Mouse (Mus musculus) Muller cell, postnatal 12 days (primary cell): ENCODE measurements around the gene Adamts15.
A peak's percentile ranks its signal among the peaks of the same experiment; 100 is the strongest.

Experiments
- DNase-seq: peaks from one replicate; pipeline ENCODE4 v3.0.0-alpha.2; 2015; ENCODE audit errors: inconsistent ontology term

Adamts15 gene

DNA sequence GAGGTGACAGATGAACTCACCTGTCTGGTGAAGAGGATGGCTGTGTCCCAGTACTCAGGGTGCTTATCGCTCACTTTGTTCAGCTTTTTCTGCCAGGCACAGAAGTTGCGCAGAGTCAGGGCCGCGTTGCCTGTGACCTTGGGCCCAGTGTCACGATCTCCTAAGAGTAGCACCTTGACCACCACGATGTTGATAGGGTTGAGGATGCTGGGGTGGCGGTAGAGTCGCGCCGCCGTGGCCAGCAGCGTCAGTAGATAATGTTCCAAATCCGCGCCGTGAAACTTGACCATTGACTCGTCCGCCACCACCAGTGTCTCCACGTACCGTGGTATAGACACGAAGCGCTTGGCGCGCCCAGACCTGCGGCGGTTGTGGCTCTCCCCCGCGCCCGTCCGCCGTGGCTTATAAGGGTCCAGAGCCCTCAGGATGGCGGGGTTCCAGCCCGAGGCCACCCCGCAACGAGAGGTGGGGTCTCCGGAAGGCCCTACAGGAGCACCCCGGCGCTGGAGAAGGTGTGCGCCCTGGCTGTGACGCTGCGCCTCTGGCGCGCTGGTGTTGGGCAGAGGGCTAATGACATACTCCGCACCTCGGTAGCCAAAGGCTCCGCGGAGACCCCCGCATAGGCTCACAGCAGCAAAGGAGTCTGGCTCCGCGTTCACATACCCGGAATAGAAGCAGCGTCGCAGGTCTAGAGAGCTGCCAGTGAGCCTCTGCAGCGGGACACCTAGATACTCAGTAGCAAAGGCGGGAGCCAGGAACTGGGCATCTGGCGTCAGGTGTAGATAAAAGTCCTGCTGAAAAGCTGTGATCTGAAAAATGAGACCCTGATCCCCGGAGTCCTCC is 770 bp downstream of the Adamts15 start:
- DNase-seq: no peak

DNA sequence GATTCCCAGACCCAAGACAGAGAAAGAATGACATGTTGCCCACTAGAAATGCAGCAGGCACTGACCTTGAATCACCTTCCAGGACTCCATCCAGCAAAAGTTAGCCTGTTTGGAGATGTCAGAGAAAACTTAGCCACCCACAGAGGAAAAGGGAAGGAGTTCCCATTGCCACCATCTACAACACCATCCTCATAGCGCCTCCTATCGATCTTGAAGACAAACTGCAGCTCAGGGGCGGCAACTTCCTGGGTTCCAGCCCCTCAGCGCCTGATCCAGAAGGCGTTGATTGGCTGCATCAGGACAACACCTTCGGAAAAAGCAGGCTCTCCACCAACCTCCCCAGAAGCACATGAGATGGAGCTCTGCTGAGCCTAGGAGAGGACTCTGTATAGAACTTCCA is 1.5 kb downstream of the Adamts15 start:
- DNase-seq: no peak

DNA sequence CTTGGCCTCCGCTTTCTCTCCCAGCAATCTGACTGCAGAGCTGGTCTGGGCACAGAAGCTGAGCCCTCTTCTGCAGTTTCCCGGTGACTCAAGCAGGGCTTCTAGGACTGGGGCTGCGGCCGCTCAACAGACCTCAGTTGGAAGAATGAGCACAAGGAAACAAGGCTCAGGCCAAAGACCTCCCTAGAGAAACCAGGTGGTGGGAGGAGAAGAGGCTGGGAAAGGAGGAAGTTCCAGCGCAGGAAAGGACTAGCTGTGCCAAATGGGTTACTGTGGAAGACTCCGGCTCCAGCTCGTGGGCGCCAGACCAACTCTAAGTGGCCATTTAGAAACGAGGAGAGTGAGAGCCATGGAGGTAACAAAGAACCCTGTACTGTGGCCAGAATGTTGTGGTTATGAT is 2.6 kb downstream of the Adamts15 start:
- DNase-seq: no peak

DNA sequence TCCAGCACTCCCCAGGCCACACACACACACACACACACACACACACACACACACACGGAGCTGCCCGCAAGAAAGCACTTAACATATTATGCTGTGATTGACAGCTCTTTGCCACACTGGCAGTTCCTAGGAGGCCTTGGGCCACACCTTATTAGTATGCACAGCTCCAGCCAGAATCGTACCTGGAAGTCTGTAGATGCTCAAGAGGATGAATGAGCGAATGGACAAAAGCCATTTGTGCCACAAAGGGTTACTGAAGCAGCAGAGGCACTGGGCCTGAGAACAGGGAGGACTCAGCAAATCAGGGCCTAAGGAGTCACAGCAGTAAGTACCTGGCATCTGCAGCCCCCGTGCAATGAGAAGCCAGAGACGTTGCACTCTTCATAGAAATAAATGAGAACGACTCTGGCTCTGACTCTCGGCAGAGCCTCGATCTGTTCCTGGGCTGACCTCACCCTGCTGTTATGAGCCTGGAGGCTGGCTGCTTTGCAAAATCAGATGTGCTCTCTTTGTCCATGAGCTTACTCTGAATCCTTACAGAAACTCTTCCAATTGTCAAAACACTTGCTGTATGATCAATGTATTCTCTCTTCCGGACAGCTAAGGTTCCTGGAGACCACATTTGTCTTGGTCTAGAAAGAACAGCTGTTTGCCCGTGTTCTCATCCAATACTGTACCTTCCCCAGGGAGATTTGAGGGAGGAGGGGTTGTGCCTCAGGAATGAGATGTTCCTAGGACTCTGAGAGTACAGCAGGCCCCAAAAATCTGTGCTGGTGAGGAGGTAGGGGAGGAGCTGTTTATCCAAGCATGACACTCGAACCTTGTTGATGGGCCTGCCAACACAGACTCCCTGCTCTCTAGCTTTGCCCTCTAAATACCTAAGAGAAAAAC is 3.5 kb downstream of the Adamts15 start:
- no peak for DNase-seq

DNA sequence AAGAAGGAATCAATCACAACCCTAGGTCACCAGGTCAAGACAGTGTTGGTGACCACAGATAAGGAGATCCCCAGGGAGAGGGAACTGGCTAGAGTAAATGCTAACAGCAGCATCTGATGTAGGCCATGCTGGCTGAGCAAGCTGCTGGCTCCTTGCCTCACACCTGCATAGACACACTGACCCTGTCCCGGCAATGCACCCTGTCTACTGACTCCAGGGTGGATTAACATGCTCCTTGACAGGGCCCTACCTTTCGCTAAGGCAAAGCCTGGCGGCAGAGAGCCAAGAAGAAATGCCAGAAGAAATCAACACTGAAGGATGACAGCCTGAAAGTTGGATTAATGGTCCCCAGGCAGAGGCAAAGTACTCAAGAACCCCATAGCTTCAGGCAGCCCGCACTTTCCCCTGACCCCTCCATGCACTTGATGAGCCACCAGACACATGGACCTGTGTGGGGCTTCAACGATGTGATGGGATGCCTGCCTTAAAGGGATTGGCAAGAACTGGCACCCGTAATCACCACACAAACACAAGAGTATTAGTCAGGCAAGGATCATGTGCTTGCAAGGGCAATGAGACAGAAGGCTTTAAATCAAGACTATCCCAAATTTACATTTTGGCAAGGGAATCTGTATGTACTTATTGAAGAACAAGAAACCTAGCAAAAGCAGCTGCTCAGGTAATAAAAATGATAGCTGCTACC is 5.8 kb downstream of the Adamts15 start:
- no peak for DNase-seq

DNA sequence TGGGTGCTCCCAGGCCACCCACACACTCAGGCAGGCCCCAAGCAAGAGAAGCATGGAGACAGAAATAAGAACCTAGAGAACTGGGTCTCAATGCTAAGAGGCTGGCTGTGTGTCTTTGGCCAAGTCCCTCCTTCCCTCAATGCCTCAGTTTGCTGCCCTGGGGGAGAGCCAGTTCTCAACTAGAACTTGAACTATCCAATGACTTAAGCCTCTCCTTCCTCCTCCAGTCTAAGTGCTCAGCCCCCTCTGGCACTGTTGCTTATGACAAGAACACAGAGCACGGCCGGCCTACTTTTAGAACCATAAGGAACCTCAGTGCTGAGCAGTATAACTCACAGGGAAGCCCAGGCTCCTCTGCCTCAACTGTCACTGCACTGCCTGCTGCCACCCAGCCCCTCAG is 8.0 kb downstream of the Adamts15 start:
- no peak for DNase-seq

DNA sequence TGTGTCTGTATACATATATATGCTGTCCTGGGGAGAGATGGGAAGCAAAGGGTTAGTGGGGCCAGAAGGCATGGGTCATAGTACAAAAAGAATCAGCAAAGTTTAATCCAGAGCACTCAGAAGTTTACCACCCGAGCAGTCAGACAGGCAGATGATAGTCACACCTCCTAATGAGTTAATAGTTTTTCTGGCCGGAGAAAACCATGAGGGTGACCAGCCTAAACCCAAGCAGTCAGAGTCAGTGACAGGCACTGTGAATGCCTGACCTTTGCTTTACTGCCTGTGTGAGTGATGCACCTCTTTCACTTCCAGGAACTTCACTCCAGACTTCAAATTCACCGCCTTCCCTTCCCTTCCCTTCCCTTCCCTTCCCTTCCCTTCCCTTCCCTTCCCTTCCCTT is 8.8 kb downstream of the Adamts15 start:
- no peak for DNase-seq

DNA sequence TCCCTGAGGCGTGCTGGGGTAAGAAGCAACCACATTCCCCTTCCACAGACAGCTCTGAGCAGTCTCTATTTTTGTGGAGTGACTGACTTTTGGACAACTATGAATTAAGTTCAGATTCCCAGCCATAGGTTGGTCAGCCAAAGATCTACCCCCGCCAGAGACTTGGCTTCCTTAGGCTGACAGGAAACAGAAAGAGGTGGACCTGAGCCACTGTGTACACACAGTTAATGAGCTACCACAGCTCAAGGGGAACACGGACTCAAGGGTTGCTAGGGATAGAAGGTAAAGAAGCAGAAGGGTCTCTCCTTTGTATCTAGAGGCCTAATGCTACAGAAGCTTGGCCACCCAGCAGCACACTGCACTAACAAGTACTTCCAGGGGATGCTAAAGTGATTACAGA is 10.1 kb downstream of the Adamts15 start:
- DNase-seq: no peak

DNA sequence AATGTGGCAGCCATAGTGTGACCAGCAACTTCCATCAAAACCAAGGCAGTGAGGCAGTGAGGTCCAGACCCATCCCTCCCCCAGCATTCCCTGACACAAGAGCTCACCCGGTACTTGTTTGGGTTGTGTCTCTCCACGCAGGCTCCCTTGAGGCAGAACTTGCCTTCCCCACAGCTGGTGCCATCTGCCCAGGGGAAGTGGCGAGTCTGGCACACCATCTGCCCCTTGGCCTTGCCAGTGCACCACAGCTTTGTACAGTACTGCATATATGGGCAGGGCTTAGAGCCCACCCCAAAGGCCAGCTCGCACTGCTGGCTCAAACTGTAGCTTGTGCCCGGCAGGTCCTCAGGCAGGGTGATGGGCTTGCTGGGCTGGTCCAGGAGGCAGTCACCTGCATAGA is 11.8 kb downstream of the Adamts15 start:
- DNase-seq: no peak

DNA sequence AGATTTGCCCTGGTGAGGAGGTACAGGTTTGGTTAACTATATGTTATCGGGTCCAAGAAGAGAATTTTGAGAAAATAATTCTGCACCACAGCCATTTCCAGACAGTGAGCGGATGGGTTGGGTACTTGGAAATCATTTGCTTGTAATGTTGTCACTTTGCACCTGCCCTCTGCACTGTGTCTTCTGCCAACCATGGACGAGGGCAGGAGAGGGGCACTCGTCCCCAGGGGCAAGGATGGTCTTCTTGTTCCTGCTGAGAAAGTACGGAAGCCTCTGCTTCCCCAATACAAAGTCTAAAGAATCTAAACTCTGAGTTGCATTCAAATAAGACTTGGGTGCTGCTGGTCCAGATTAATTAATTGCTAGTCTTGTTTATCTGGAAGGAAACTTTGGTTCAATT is 13.3 kb downstream of the Adamts15 start:
- no peak for DNase-seq

DNA sequence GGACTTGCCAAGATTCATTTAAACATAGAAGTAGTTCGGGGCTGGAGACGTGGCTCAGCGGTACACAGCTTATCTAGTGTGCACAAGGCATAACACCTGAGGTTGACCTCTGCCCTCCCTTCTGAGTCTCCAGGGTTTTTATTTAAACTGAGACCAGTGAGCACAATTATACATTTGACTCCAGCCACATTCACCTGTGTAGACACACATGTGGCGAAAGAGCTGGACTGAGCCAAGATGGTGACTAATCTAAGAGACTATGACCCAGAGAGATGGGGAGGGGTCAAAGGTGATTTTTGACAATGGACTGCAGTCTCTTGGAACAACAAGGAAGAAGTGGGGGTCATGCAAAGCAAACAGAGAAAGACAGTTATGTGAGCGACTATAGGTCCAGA is 14.0 kb downstream of the Adamts15 start:
- DNase-seq: no peak

DNA sequence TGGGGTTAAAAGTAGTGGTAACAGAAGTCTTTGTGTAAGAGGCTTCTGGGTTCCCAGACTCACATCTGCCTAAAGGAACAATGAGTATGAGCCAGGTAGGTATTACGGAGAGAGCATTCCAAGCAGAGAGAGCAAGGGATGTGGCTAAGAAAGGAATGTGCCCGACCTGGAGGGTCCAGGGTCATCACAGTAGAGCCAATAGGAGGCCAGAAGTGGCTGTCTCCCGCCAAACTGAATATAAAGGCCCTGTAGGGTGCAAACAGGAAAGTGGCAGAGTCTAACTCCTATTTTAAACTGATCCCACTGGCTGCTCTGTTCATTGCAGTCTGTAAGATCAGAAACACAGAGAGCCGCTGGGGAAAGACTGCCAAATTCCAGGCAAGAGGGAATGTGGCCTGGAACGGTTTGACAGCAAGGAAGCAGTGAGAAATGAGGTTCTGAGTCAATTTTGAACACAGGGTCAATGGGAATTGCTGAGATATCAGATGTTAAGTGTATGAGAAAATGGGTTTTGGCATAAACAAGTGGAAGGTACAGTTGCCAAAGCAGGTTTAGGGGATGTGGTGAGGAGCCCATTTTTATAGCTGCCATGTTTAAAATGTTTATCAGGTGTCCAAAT is 14.5 kb downstream of the Adamts15 start:
- peak; percentile 61 for DNase-seq

DNA sequence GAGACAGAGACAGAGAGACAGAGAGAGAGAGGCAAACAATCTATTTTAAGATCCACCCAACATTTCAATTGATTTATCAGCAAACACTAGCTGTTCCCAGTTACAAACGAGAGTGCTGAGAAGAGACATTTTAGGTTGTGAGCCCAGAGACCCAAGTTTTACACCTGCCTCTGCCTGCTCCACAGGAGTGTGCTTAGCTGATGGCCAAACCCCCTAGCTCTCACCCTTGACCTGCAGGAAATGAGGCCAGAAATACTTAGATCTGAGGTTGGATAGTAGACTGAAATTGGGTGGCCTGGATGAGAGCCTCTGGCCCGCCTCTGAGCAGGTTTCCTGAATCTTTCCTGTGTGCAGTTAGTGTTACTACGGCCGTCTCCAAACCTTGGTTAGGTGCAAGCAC is 15.8 kb downstream of the Adamts15 start:
- DNase-seq: no peak

DNA sequence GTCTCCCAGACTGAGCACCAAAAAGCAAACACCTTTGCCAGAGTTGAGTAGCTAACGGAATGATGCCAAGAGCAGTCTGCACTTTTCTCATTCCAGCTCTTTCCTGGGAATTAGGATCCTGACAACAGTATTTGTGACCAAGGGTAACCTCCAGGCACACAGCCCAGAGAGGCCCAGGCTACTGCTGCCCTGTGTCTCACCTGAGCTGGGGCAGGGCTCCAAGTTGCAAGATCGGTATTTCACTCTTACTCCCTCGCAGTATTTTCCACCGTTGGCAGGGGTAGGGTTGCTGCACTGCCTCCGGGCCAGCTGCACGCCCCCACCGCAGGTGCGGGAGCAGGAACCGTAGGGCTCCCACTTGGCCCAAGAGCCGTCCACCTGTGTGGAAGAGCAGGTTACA is 16.4 kb downstream of the Adamts15 start:
- DNase-seq: no peak

DNA sequence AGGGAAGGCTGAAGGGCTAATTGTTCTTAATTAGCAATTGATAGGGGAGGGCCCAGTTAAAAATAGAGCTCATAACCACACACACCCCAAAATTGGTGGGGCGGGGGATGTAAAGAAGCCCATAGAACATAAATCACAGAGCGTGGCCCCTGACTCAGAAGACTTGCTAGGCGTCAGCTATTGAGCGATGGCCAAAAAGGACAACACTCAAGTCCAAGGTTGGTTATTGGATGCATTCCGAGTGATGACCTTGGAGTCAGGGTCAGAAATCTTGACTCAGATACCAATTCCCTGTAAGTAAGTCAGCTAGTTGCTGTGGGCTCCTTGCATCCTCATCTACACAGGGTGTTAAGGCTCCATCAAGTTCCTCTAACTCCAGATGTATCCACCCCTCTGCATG is 19.0 kb downstream of the Adamts15 start:
- DNase-seq: no peak

DNA sequence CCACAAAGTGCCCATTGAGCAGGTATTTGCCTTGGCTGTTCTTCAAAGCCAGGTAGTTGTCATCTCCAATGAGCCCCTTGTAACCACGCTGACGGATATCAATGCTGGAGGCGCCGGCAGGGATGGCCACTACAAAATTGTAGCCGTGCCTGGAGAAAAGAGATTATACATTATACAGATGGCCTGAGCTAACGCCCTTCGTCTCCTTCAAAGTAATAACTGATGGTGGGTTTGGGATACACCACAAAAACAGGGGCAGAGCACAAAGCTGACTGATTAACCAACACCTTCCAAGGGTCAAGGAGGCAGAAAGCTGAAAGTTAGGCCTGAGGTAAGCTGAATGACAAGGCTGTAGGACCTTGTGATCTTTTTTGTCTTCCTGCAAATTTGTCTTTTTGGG is 19.6 kb downstream of the Adamts15 start:
- no peak for DNase-seq

DNA sequence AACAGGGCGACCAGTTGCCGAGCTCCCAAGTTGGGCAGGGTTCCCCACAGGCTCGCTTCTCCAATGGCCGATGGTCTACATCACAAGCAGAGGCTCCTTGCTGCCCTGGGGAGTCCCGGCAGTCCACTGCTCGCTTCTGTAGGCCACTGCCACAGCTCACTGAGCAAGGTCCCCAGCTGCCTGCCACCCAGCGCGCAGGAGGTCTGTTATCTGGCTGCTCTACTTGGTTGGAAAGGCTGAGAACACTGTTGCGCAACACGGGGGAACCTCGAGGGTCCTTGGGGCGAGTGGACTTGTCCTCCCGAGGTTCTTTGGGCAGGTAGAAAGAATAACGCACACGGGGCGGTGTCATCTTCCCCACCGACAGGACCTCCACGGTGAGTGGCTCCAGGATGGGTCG is 20.1 kb downstream of the Adamts15 start:
- no peak for DNase-seq

DNA sequence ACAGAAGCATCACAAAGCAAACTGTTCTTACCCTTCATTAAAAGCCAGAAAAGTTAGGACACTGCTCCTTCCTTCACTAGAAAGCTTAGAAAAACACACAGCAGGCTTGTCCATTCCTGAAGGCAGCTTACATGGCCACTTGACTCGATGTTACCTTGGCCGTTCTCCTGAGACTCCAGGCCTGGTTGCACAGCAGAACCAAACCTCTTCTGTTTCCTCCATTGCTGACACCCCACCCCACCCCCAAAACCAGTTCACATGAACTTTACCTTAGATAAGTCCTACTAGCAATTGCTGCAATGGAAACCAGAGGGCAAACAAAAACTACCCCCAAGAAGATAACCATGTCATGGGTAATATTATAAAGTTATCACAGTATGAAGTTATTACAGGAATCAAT is 25.1 kb downstream of the Adamts15 start:
- DNase-seq: no peak

DNA sequence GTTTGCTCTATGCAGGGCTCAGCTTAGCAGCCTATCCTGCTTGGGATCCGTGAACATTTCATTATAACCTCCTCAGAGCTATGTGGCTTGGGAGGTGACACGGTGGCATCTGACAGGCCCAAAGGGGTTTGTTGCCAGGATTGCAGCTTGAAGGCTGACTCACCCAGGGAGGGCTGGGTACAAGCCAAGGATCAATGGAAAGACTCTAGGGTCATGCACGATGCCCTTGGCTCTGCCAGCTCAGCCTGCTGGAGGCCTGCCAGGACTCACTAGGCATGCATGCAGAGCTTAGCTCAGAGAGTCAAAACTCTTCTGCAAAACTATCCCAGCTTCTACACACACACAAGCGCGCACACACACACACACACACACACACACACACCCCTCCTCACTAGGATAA is 25.5 kb downstream of the Adamts15 start:
- DNase-seq: peak; percentile 98

DNA sequence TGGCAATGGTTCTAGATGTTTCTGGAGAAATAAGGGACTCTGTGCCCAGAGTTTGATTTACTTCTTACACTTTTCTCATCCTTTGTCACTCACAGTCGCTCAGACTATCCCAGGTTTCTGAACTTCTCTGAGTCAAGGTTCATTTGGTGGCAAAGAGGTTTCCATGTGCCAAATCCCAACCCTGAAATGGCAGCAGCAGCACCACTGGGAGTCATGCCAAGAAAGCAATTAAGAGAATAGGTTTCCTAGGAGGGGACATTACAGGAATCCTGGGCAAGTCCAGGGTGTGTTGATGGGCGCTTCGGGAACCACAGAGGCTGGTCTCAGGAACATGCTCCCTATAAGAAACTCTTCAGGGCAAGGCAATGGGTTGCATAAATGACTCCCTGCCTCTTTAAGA is 26.6 kb downstream of the Adamts15 start:
- peak; percentile 66 for DNase-seq

DNA sequence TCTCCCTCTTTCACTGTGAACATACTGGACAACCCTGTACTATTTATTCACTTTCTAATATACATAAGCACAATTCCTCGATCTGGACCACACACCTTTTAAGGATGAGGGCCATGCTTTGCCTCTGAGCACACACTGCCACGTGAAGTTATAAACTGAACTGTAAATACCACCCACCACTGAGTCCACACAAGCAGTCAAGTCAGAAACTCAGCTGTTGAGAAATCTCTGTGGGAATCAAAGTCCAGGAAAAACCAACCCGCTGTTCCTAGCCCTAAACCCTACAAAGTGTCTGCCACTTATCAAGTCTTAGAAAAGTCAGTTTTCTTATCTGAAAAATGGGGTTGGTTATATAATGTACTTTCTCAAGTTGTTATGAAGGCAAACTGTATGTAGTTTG is 36.0 kb downstream of the Adamts15 start:
- DNase-seq: no peak

DNA sequence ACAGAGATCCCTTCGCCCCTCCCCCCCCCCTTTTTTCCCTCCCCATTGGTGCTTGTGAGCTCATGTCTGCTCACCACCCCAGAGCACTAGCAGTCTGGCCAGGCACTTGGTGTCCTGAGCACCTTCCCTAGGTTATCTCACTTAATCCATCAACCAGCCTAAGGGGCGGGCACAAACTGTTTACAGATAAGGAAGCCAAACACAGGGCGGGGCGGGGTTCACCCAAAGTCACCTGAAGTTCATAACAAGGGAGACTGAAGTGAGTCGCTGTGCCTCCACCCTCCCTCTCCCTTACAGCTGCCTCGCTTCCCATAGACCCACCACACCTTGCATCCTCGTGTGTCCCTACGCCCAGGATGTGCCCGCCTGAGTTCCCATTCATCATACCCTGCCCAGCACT is 41.7 kb downstream of the Adamts15 start:
- DNase-seq: no peak
